ENCODE assay signal across 19 mouse cellular contexts in genomic region chr16:43217336-43218006, GRCm38 (mm10).
DNase-seq lines count a peak whose midpoint lies in the region.
"Had no signal": no experiment of that assay in that cellular context is flagged by ENCODE, and none has a peak within 500 bp of the region (broad histone marks: within the 10 kb centered on the region; RNA-seq: fewer than 3 reads in every experiment).

No protein-coding gene starts in this region.

- DNase-seq in embryo, embryonic 10 days (ENCODE audit: low spot score) = peak; percentile 17
- no peak for DNase-seq in embryo, embryonic 9.5 days (ENCODE audit: extremely low spot score)
- DNase-seq in lung, postnatal 36 days = peak; percentile 23
- DNase-seq in lung, postnatal 10 days = no peak
- peak; percentile 88 for DNase-seq in fat pad, adult 2 months (ENCODE audit: extremely low read depth, low read depth, low spot score)
- DNase-seq in MN1 (ENCODE audit: low spot score) = no peak
- no peak for DNase-seq in ovary, postnatal 10 days (ENCODE audit: low spot score)
- no peak for DNase-seq in spleen, postnatal 4 days (ENCODE audit: low spot score in 2 of 2)
- DNase-seq: adrenal gland, postnatal 10 days; adrenal gland, postnatal 36 days; cerebellum, adult 18-20 months; cerebellum, adult 9-10 months; cerebellum, postnatal 14 days; embryo, embryonic 11 days; forebrain, postnatal 0 days; gastrocnemius, postnatal 25 days; heart, adult 2 months; heart, postnatal 14 days; heart, postnatal 4 days had no signal

Comparison
In these comparisons a context has a peak if more than half of its experiments do, and no peak if none do; other contexts are left out.
1. DNase-seq: peak in embryo, embryonic 10 days (single experiment), lung, postnatal 36 days (single experiment) and fat pad, adult 2 months (single experiment); none in embryo, embryonic 9.5 days (single experiment), lung, postnatal 10 days (single experiment), MN1 (single experiment), ovary, postnatal 10 days (single experiment) and spleen, postnatal 4 days (0 of 2).